Mouse (Mus musculus): ENCODE results near the gene Galk2. TPM values are rescaled to one million over a fixed set of nuclear protein-coding genes. Genes with fewer than 3 reads are reported as not detected.

Gene Galk2
- total and polyA plus RNA-seq, 2 experiments from 2014 or later: 25.1 to 53.4 TPM

DNA sequence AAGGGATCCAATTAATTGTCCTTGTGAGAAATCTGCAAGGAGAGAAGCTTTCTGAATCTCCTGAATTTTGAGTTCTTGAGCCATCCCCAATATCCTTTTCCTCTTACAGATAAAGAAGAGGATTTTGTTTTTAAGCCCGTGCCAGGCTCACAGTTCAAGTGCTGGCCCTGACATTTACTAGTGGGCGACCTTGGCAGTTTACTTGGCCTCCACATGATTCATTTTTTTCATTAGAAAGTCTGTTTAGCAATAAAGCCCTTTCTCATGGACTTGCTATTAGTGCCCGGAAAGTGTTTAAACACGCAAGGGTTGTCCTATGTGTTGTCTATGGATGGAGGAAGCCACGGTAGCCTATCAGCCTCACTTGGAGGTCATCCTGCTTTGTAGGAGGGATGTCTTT, 64.4 kb downstream of the Galk2 start:
- no peak for TF ChIP-seq CTCF (IDR thresholded peaks at IDR 0.05; ENCODE audit: low read depth)
- TF ChIP-seq EP300 (IDR thresholded peaks at IDR 0.05; ENCODE audit: low read depth): no peak
- WGBS: 83% methylated on average over 5 of the region's 5 CpGs

DNA sequence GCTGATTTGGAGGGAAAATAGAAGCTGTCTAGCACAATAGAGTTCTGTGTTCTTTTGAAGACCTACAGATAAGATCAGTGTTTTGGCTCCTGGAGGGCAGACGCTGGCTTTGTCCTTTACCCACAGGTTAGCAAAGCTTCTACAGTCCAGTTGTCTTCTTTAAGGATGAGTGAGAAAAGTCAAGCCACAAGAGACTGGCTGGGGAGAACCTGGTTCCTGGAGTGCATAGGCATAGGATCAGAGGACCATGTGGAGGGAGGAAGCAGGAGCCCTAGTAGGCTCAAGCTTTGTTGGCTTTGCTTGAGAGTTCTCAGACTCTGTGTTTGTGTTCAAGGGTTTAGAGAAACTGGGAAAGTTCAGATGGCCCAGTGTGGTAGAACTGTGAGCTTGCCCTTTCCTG, 65.6 kb downstream of the Galk2 start:
- Histone ChIP-seq H3K9ac (replicated peaks; ENCODE audit: low read depth, low read length) (no peak overlapping the region), H3K27me3 (ENCODE audit: control insufficient read depth, insufficient read depth, low read length) (no peaks in the 10 kb centered on the region), H3K4me2 (ENCODE audit: low read depth, low read length) (no peak overlapping the region), H3K4me3 (ENCODE audit: low read depth, low read length) (no peak overlapping the region), H3K27ac (ENCODE audit: low read depth) (no peak overlapping the region), H3K4me1 (ENCODE audit: control insufficient read depth, insufficient read depth) (no peaks in the 10 kb centered on the region), H3K36me3 (replicated peaks; ENCODE audit: control insufficient read depth, insufficient read depth, low read length) (no peaks in the 10 kb centered on the region), H3K9me3 (replicated peaks; ENCODE audit: control insufficient read depth, low read length) (no peaks in the 10 kb centered on the region)
- TF ChIP-seq CTCF (IDR thresholded peaks at IDR 0.05; ENCODE audit: low read depth) (no peak), EP300 (IDR thresholded peaks at IDR 0.05; ENCODE audit: low read depth) (no peak)
- ATAC-seq (ENCODE audit: insufficient read depth, low read depth) (no peak), DNase-seq (ENCODE audit: low spot score) (no peak)
- 42% methylated on average over 1 of the region's 1 CpGs for WGBS

More for the DNA sequence above, 64.4 kb downstream of the Galk2 start:
- H3K27me3 ChIP-seq (ENCODE audit: control insufficient read depth, insufficient read depth, low read length): no peaks in the 10 kb centered on the region
- no peak for DNase-seq (ENCODE audit: low spot score)
- H3K4me1 ChIP-seq (ENCODE audit: control insufficient read depth, insufficient read depth): no peaks in the 10 kb centered on the region
- no peaks in the 10 kb centered on the region for H3K36me3 ChIP-seq (replicated peaks; ENCODE audit: control insufficient read depth, insufficient read depth, low read length)
- no peak overlapping the region for H3K27ac ChIP-seq (ENCODE audit: low read depth)
- no peak overlapping the region for H3K9ac ChIP-seq (replicated peaks; ENCODE audit: low read depth, low read length)
- ATAC-seq (ENCODE audit: insufficient read depth, low read depth): no peak
- H3K4me3 ChIP-seq (ENCODE audit: low read depth, low read length): no peak overlapping the region
- H3K9me3 ChIP-seq (replicated peaks; ENCODE audit: control insufficient read depth, low read length): no peaks in the 10 kb centered on the region
- H3K4me2 ChIP-seq (ENCODE audit: low read depth, low read length): no peak overlapping the region

DNA sequence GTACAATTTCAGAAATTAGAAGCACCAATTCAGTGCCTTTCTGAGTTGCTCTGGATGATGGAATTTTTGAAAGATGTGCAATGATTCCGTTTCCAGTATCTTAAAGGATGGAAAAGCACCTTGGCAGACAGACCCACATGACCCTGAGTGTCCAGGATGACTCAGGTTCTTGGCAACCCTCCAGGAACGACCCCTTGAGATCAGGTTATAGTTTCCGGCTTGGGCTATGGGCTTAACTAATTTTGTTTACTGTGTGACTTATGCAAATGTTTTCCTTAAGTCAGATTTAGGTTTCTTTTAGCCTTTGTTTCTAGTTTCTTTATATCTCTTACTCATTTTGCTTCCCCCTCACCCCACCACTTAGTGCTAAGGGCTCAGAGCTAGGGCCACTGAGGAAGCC, 66.2 kb downstream of the Galk2 start:
- Histone ChIP-seq H3K4me3 (ENCODE audit: low read depth, low read length) (no peak overlapping the region), H3K9ac (replicated peaks; ENCODE audit: low read depth, low read length) (no peak overlapping the region), H3K36me3 (replicated peaks; ENCODE audit: control insufficient read depth, insufficient read depth, low read length) (no peaks in the 10 kb centered on the region), H3K27me3 (ENCODE audit: control insufficient read depth, insufficient read depth, low read length) (no peaks in the 10 kb centered on the region), H3K4me2 (ENCODE audit: low read depth, low read length) (no peak overlapping the region), H3K27ac (ENCODE audit: low read depth) (no peak overlapping the region), H3K9me3 (replicated peaks; ENCODE audit: control insufficient read depth, low read length) (no peaks in the 10 kb centered on the region), H3K4me1 (ENCODE audit: control insufficient read depth, insufficient read depth) (no peaks in the 10 kb centered on the region)
- no peak for DNase-seq (ENCODE audit: low spot score)
- 45% methylated on average over 3 of the region's 3 CpGs for WGBS
- TF ChIP-seq CTCF (IDR thresholded peaks at IDR 0.05; ENCODE audit: low read depth): no peak
- TF ChIP-seq EP300 (IDR thresholded peaks at IDR 0.05; ENCODE audit: low read depth): no peak
- no peak for ATAC-seq (ENCODE audit: insufficient read depth, low read depth)

DNA sequence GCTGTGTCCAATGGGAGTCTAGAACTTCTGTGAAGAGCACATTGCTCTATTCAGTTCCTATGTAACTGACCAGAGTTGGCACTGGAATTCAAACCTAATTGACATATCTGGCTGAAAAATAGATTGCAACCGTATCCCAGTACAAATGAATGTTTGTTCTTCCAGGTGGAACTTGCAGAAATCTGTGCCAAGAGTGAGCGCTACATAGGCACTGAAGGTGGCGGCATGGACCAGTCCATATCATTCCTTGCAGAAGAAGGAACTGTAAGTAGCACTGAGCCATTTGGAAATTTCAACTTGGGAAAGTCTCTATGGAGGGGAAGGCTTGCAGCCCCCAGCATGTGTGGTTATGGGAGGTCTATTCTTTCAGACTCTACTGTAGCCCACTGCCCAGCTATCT, 70.5 kb downstream of the Galk2 start:
- Histone ChIP-seq H3K4me3 (ENCODE audit: low read depth, low read length) (no peak overlapping the region), H3K4me1 (ENCODE audit: control insufficient read depth, insufficient read depth) (no peaks in the 10 kb centered on the region), H3K27me3 (ENCODE audit: control insufficient read depth, insufficient read depth, low read length) (no peaks in the 10 kb centered on the region), H3K9ac (replicated peaks; ENCODE audit: low read depth, low read length) (no peak overlapping the region), H3K4me2 (ENCODE audit: low read depth, low read length) (no peak overlapping the region), H3K9me3 (replicated peaks; ENCODE audit: control insufficient read depth, low read length) (no peaks in the 10 kb centered on the region), H3K36me3 (replicated peaks; ENCODE audit: control insufficient read depth, insufficient read depth, low read length) (peaks cover 11% of the 10 kb centered on the region), H3K27ac (ENCODE audit: low read depth) (no peak overlapping the region)
- no peak for DNase-seq (ENCODE audit: low spot score)
- no peak for ATAC-seq (ENCODE audit: insufficient read depth, low read depth)
- TF ChIP-seq CTCF (IDR thresholded peaks at IDR 0.05; ENCODE audit: low read depth): no peak
- TF ChIP-seq EP300 (IDR thresholded peaks at IDR 0.05; ENCODE audit: low read depth): no peak
- WGBS: 76% methylated on average over 3 of the region's 3 CpGs

DNA sequence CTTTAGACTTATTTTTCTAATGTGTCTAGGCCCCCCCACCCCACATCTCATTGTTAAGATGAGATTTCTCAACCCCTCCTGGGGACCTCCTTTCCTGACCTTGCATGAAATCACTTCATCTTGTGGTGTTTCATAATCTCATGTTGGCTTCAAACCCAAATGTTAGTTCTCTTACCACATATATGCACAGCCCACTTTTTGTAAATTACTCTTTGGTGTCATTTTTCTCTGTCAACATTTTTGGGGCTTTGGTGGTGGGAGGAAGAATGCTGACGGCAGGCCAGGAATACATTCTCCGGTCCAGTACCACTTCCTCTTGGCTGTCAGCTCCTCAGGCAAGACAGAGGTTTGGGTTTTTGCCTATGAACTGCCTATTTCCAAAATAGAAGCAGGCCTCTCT, 71.0 kb downstream of the Galk2 start:
- DNase-seq (ENCODE audit: low spot score): no peak

GRCm38 (mm10) chr2:125931193-125931592, 72.3 kb downstream of the Galk2 start:
- no peak overlapping the region for H3K27ac ChIP-seq (ENCODE audit: low read depth)
- H3K4me3 ChIP-seq (ENCODE audit: low read depth, low read length): no peak overlapping the region
- DNase-seq (ENCODE audit: low spot score) (no peak), ATAC-seq (ENCODE audit: insufficient read depth, low read depth) (no peak)
- H3K27me3 ChIP-seq (ENCODE audit: control insufficient read depth, insufficient read depth, low read length): no peaks in the 10 kb centered on the region
- H3K9ac ChIP-seq (replicated peaks; ENCODE audit: low read depth, low read length): no peak overlapping the region
- 76% methylated on average over 5 of the region's 5 CpGs for WGBS
- TF ChIP-seq EP300 (IDR thresholded peaks at IDR 0.05; ENCODE audit: low read depth): no peak
- no peak for TF ChIP-seq CTCF (IDR thresholded peaks at IDR 0.05; ENCODE audit: low read depth)
- H3K4me1 ChIP-seq (ENCODE audit: control insufficient read depth, insufficient read depth): no peaks in the 10 kb centered on the region
- peaks cover 11% of the 10 kb centered on the region for H3K36me3 ChIP-seq (replicated peaks; ENCODE audit: control insufficient read depth, insufficient read depth, low read length)
- H3K9me3 ChIP-seq (replicated peaks; ENCODE audit: control insufficient read depth, low read length): no peaks in the 10 kb centered on the region
- no peak overlapping the region for H3K4me2 ChIP-seq (ENCODE audit: low read depth, low read length)

More for the DNA sequence above, 71.0 kb downstream of the Galk2 start:
- no peak for ATAC-seq (ENCODE audit: insufficient read depth, low read depth)
- H3K27me3 ChIP-seq (ENCODE audit: control insufficient read depth, insufficient read depth, low read length): no peaks in the 10 kb centered on the region
- no peak overlapping the region for H3K27ac ChIP-seq (ENCODE audit: low read depth)
- no peak overlapping the region for H3K9ac ChIP-seq (replicated peaks; ENCODE audit: low read depth, low read length)
- H3K4me1 ChIP-seq (ENCODE audit: control insufficient read depth, insufficient read depth): no peaks in the 10 kb centered on the region
- TF ChIP-seq EP300 (IDR thresholded peaks at IDR 0.05; ENCODE audit: low read depth): no peak
- no peak for TF ChIP-seq CTCF (IDR thresholded peaks at IDR 0.05; ENCODE audit: low read depth)
- no peak overlapping the region for H3K4me3 ChIP-seq (ENCODE audit: low read depth, low read length)
- H3K4me2 ChIP-seq (ENCODE audit: low read depth, low read length): no peak overlapping the region
- H3K36me3 ChIP-seq (replicated peaks; ENCODE audit: control insufficient read depth, insufficient read depth, low read length): peaks cover 11% of the 10 kb centered on the region
- 69% methylated on average over 2 of the region's 2 CpGs for WGBS
- no peaks in the 10 kb centered on the region for H3K9me3 ChIP-seq (replicated peaks; ENCODE audit: control insufficient read depth, low read length)
